Mouse (Mus musculus) MEL (cell line): Measurements from ENCODE around the gene Arhgap6. TPM values are rescaled to one million over a fixed set of nuclear protein-coding genes. Genes with fewer than 3 reads are reported as not detected.

Experiments
- DNase-seq: peaks from one replicate; pipeline ENCODE4 v3.0.0; 2011; ENCODE audit warnings: low read depth, low spot score
- H3K27ac ChIP-seq: 2 replicates; pipeline ENCODE4 v1.5.1; 2012; ENCODE audit warnings: low read depth, mild to moderate bottlenecking, control low read depth, low read length, moderate library complexity; ENCODE audit not compliant: control insufficient read depth
- H3K27me3 ChIP-seq, 2 experiments: fragments of 150-350 bp in 1 of 2; sonication (generic) in 1 of 2; 2 replicates each; pipeline ENCODE4 v1.6.1; 2012; ENCODE audit warnings: low read length in 2 of 2, mild to moderate bottlenecking in 2 of 2, improper control_type of control experiment in 1 of 2, moderate library complexity in 1 of 2; ENCODE audit not compliant: insufficient read depth in 2 of 2, control insufficient read depth in 1 of 2
- H3K36me3 ChIP-seq, 2 experiments: 2 replicates each; pipeline ENCODE4 v1.6.1; 2012 to 2014; ENCODE audit warnings: low read length in 2 of 2, improper control_type of control experiment in 1 of 2, inconsistent platforms in 1 of 2, mild to moderate bottlenecking in 1 of 2; ENCODE audit not compliant: insufficient read depth in 2 of 2, control insufficient read depth in 1 of 2
- H3K4me1 ChIP-seq, 2 experiments: fragments of 150-350 bp in 1 of 2; sonication (generic) in 1 of 2; 2 replicates each; pipeline ENCODE4 v1.6.1; 2012; ENCODE audit warnings: low read length in 2 of 2, improper control_type of control experiment in 1 of 2, mild to moderate bottlenecking in 1 of 2; ENCODE audit not compliant: insufficient read depth in 2 of 2, control insufficient read depth in 1 of 2
- H3K4me3 ChIP-seq, 2 experiments: fragments of 150-350 bp in 1 of 2; sonication (generic) in 1 of 2; 2 replicates each; pipeline ENCODE4 v1.5.1; 2012; ENCODE audit warnings: low read depth in 2 of 2, low read length in 2 of 2, mild to moderate bottlenecking in 2 of 2, moderate library complexity in 2 of 2, control low read depth in 1 of 2, improper control_type of control experiment in 1 of 2; ENCODE audit not compliant: control insufficient read depth in 1 of 2, insufficient read depth in 1 of 2
- H3K79me2 ChIP-seq: 2 replicates; pipeline ENCODE4 v1.6.1; 2012; ENCODE audit warnings: mild to moderate bottlenecking, low read length, moderate library complexity; ENCODE audit not compliant: control insufficient read depth, poor library complexity, insufficient read depth
- H3K9ac ChIP-seq: 2 replicates; pipeline ENCODE4 v1.6.1; 2012; ENCODE audit warnings: low read depth, mild to moderate bottlenecking, control low read depth, low read length, moderate library complexity; ENCODE audit not compliant: control insufficient read depth, poor library complexity, severe bottlenecking
- H3K9me3 ChIP-seq: fragments of 150-350 bp; sonication (generic); replicated peaks from 2 replicates; pipeline ENCODE4 v1.6.1; 2012; ENCODE audit warnings: mild to moderate bottlenecking, low read length, improper control_type of control experiment, moderate library complexity; ENCODE audit not compliant: insufficient read depth
- BHLHE40 ChIP-seq: IDR thresholded peaks from 2 replicates; pipeline ENCODE4 v1.6.1; 2012; ENCODE audit warnings: low read depth, mild to moderate bottlenecking, inconsistent platforms, low read length, improper control_type of control experiment, borderline replicate concordance
- CHD1 ChIP-seq: IDR thresholded peaks from 2 replicates; pipeline ENCODE4 v1.6.1; 2012; ENCODE audit warnings: low read depth, mild to moderate bottlenecking, inconsistent platforms, low read length, improper control_type of control experiment
- CHD2 ChIP-seq: IDR thresholded peaks from 2 replicates; pipeline ENCODE4 v1.6.1; 2011; ENCODE audit warnings: low read length, improper control_type of control experiment
- CTCF ChIP-seq, 3 experiments: IDR thresholded peaks in 2 of 3; conservative IDR thresholded peaks in 1 of 3; 2 replicates each; pipeline ENCODE4 v1.5.1; 2011 to 2012; ENCODE audit warnings: low read length in 3 of 3, low read depth in 2 of 3, mild to moderate bottlenecking in 2 of 3, improper control_type of control experiment in 1 of 3, inconsistent platforms in 1 of 3, mixed read lengths in 1 of 3, moderate library complexity in 1 of 3; ENCODE audit not compliant: control insufficient read depth in 1 of 3, insufficient read depth in 1 of 3, poor library complexity in 1 of 3, severe bottlenecking in 1 of 3
- ELF1 ChIP-seq: IDR thresholded peaks from 2 replicates; pipeline ENCODE4 v1.6.1; 2014; ENCODE audit warnings: low read depth, mild to moderate bottlenecking, inconsistent platforms, low read length, improper control_type of control experiment, moderate library complexity
- EP300 ChIP-seq, 2 experiments: IDR thresholded peaks; 2 replicates each; pipeline ENCODE4 v1.6.1; 2011; ENCODE audit warnings: improper control_type of control experiment in 2 of 2, low read length in 2 of 2, low read depth in 1 of 2, mild to moderate bottlenecking in 1 of 2
- GATA1 ChIP-seq: IDR thresholded peaks from 2 replicates; pipeline ENCODE4 v1.6.1; 2011; ENCODE audit warnings: low read depth, low read length, improper control_type of control experiment
- MAFK ChIP-seq: IDR thresholded peaks from 2 replicates; pipeline ENCODE4 v1.6.1; 2011; ENCODE audit warnings: low read depth, mild to moderate bottlenecking, low read length, improper control_type of control experiment, borderline replicate concordance
- MAZ ChIP-seq: IDR thresholded peaks from 2 replicates; pipeline ENCODE4 v1.6.1; 2012; ENCODE audit warnings: low read depth, mild to moderate bottlenecking, inconsistent platforms, low read length, improper control_type of control experiment
- MEF2A ChIP-seq: IDR thresholded peaks from 2 replicates; pipeline ENCODE4 v1.6.1; 2014; ENCODE audit warnings: low read depth, mild to moderate bottlenecking, inconsistent platforms, low read length, improper control_type of control experiment; ENCODE audit not compliant: poor library complexity, insufficient replicate concordance, severe bottlenecking; ENCODE audit errors: extremely low read depth
- MXI1 ChIP-seq: IDR thresholded peaks from 2 replicates; pipeline ENCODE4 v1.6.1; 2011; ENCODE audit warnings: mild to moderate bottlenecking, low read depth, low read length, improper control_type of control experiment
- MYB ChIP-seq: IDR thresholded peaks from 2 replicates; pipeline ENCODE4 v1.6.1; 2011; ENCODE audit warnings: mild to moderate bottlenecking, low read depth, low read length, improper control_type of control experiment
- RAD21 ChIP-seq: IDR thresholded peaks from 2 replicates; pipeline ENCODE4 v1.6.1; 2011; ENCODE audit warnings: mild to moderate bottlenecking, low read depth, low read length, improper control_type of control experiment
- SIN3A ChIP-seq: IDR thresholded peaks from 2 replicates; pipeline ENCODE4 v1.6.1; 2012; ENCODE audit warnings: low read length, improper control_type of control experiment, inconsistent platforms
- SMC3 ChIP-seq: IDR thresholded peaks from 2 replicates; pipeline ENCODE4 v1.6.1; 2011; ENCODE audit warnings: low read depth, low read length, improper control_type of control experiment
- TAL1 ChIP-seq: IDR thresholded peaks from 2 replicates; pipeline ENCODE4 v1.6.1; 2012; ENCODE audit warnings: mild to moderate bottlenecking, inconsistent platforms, low read length, moderate library complexity, mixed read lengths
- USF1 ChIP-seq: IDR thresholded peaks from 2 replicates; pipeline ENCODE4 v1.6.1; 2014; ENCODE audit warnings: low read depth, mild to moderate bottlenecking, inconsistent platforms, low read length, improper control_type of control experiment, moderate library complexity
- ZMIZ1 ChIP-seq: IDR thresholded peaks from 2 replicates; pipeline ENCODE4 v1.6.1; 2012; ENCODE audit warnings: low read depth, mild to moderate bottlenecking, inconsistent platforms, low read length, improper control_type of control experiment, moderate library complexity
- ZNF384 ChIP-seq: IDR thresholded peaks from 2 replicates; pipeline ENCODE4 v1.6.1; 2012; ENCODE audit warnings: low read depth, mild to moderate bottlenecking, inconsistent platforms, low read length, improper control_type of control experiment
- polyA plus RNA-seq, 2 experiments: library from polyadenylated mRNA; stranded (reverse) in 1 of 2; unstranded in 1 of 2; fragments of >175 nt in 1 of 2; fragments of >200 nt in 1 of 2; gene quantifications; 2 replicates each; pipeline versions ENCODE4 v1.2.1 to v1.2.4; 2012; ENCODE audit warnings: low replicate concordance in 2 of 2, low read depth in 1 of 2; ENCODE audit not compliant: insufficient read length in 2 of 2, insufficient read depth in 1 of 2, missing spikeins in 1 of 2
- total RNA-seq: library from RNA; depleted of rRNA; stranded (reverse); fragments of 300-350 nt; gene quantifications from 2 replicates; pipeline ENCODE4 v1.2.3, GENCODE M21; 2012

The Arhgap6 gene
- total and polyA plus RNA-seq, 3 experiments, result 4.4 to 21.7 TPM; not detected in 1

- Histone ChIP-seq H3K27ac (no peak overlapping the region), H3K4me1 (no peaks in the 10 kb centered on the region), H3K27me3 (0 out of 4 replicates have a peak, but pooled peaks cover 0 to 2% of the 10 kb centered on the region in 2 experiments), H3K4me3 (no peak overlapping the region), H3K79me2 (no peaks in the 10 kb centered on the region), H3K36me3 (no peaks in the 10 kb centered on the region), H3K9ac (no peak overlapping the region), H3K9me3 (no peaks in the 10 kb centered on the region)
- no peak for DNase-seq
- TF ChIP-seq TAL1, result no peak
- no peak for TF ChIP-seq SIN3A
- TF ChIP-seq MXI1, result no peak
- TF ChIP-seq CHD1, result no peak
These were observed 108.7 kb downstream of the Arhgap6 start for GRCm38 (mm10) chrX:168903557-168903956.

- H3K27me3 ChIP-seq, result 0 out of 4 replicates have a peak, but pooled peaks cover 0 to 2% of the 10 kb centered on the region in 2 experiments
- DNase-seq, result no peak
- H3K4me3 ChIP-seq, result no peak overlapping the region
- H3K27ac ChIP-seq, result no peak overlapping the region
- no peaks in the 10 kb centered on the region for H3K9me3 ChIP-seq
- no peaks in the 10 kb centered on the region for H3K36me3 ChIP-seq
- H3K79me2 ChIP-seq, result no peaks in the 10 kb centered on the region
- TF ChIP-seq EP300 (IDR thresholded peaks at IDR 0.05; ENCODE audit: low read depth in 1 of 2, low read length in 2 of 2) (no peak), CHD1 (no peak), RAD21 (no peak), MEF2A (no peak), MAFK (no peak), ZMIZ1 (no peak), GATA1 (no peak), CHD2 (no peak), USF1 (no peak), ELF1 (no peak), MYB (no peak), CTCF (IDR thresholded peaks at IDR 0.05 in 2 of 3, conservative IDR thresholded peaks at IDR 0.05 in 1 of 3; ENCODE audit: control insufficient read depth in 1 of 3, insufficient read depth in 1 of 3, low read depth in 2 of 3, low read length in 3 of 3, poor library complexity in 1 of 3, severe bottlenecking in 1 of 3) (no peak), ZNF384 (no peak)
- H3K4me1 ChIP-seq, result no peaks in the 10 kb centered on the region
- no peak overlapping the region for H3K9ac ChIP-seq
These were observed 109.2 kb downstream of the Arhgap6 start for GRCm38 (mm10) chrX:168904086-168904485.

- TF ChIP-seq MAZ (no peak), BHLHE40 (no peak), MAFK (no peak), ELF1 (no peak), CHD2 (no peak), RAD21 (no peak), SMC3 (no peak)
- TF ChIP-seq, all 39 proteins: peak for 0
- Histone ChIP-seq H3K79me2 (no peaks in the 10 kb centered on the region), H3K9ac (no peak overlapping the region), H3K4me1 (no peaks in the 10 kb centered on the region), H3K9me3 (no peaks in the 10 kb centered on the region), H3K27me3 (peaks cover 0 to 4% of the 10 kb centered on the region in 2 experiments; a peak in 1 of 4 replicates), H3K36me3 (no peaks in the 10 kb centered on the region), H3K4me3 (no peak overlapping the region), H3K27ac (no peak overlapping the region)
- DNase-seq, result no peak
These were observed 112.7 kb downstream of the Arhgap6 start for GRCm38 (mm10) chrX:168907586-168907985.
